Mouse (Mus musculus) brain, embryonic 14.5 days (tissue): Measurements from ENCODE around the gene Ftl1. TPM values are rescaled to one million over a fixed set of nuclear protein-coding genes. Genes with fewer than 3 reads are reported as not detected.
A peak's percentile ranks its signal among the peaks of the same experiment; 100 is the strongest.

Experiments
- DNase-seq: peaks from one replicate; pipeline ENCODE4 v3.0.0-alpha.2; 2011; ENCODE audit warnings: low read depth
- CTCF ChIP-seq: fragments of 200-500 bp; IDR thresholded peaks from 2 replicates; pipeline ENCODE4 v1.5.1; 2012; ENCODE audit warnings: inconsistent platforms, mild to moderate bottlenecking, moderate library complexity, borderline replicate concordance; ENCODE audit not compliant: insufficient read depth, insufficient read length; ENCODE audit errors: extremely low read depth
- POLR2A ChIP-seq: fragments of 200-500 bp; IDR thresholded peaks from 2 replicates; pipeline ENCODE4 v1.6.1; 2012; ENCODE audit warnings: mild to moderate bottlenecking, inconsistent platforms, borderline replicate concordance; ENCODE audit not compliant: poor library complexity, insufficient read depth, insufficient read length, severe bottlenecking; ENCODE audit errors: extremely low read depth
- polyA plus RNA-seq: library from polyadenylated mRNA; depleted of rRNA; stranded (reverse); fragments of >200 nt; gene quantifications from 2 replicates; pipeline ENCODE4 v1.2.3, GENCODE M21; 2012; rRNA removed

The Ftl1 gene
- polyA plus RNA-seq, result 2,346 and 2,481 TPM in 2 replicates

DNA sequence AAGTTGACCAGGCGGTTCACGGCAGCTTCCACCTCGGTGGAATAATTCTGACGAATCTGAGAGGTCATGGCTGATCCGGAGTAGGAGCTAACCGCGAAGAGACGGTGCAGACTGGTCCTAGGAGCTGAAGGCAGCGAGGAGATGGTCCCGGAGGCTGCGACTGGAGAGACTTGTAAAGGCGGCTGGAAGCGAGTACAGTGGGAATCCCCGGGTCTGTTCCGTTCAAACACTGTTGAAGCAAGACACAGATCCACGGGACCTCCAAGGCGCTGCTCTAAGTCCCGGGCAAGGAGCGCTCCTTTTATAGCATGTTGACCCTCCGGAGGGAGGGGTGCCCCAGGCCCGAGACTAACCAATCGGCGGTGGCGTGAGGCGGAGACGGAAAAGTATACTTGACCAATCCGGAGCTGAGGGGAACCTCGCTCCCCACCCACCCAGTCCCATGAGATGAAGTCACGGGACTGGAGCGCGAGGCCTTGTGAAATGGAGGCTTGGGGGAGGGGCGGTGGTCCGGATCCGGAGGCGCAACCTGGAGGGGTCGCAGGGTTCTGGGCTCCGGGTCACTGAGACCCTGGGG is at the start of gene Ftl1:
Ftl1 (minus strand) TSS at position 321 of the 577 bp plus-strand sequence.
- DNase-seq, result peak; percentile 100
- TF ChIP-seq POLR2A, result peak; percentile 75; the same call in 1 of the 2 replicates

GRCm38 (mm10) chr7:45509181-45509882 is 49.6 kb upstream of the Ftl1 start:
- TF ChIP-seq POLR2A, result no peak
- TF ChIP-seq CTCF, result no peak
- no peak for DNase-seq

DNA sequence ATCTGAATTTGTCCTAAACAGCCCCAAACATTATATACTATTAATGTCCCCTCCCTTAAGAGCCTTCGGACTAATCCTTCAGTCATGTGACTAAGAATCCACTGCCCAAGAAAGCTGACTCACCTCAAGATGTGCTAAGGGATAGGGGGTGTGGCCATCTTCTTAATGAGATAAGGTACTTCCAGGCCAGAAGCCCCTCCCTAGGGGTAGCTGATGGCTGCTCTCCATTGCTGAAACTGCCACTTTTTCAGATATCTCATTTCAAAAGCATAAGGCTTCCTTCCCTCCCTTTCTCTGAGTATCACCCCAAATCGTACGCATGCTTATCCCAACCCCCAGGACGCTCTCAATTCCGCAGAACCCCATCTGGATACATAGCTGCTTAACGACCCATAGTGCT is 48.9 kb upstream of the Ftl1 start:
- TF ChIP-seq CTCF (no peak), POLR2A (no peak)
- DNase-seq, result no peak

- DNase-seq, result no peak
- no peak for TF ChIP-seq POLR2A
- no peak for TF ChIP-seq CTCF
Observed at GRCm38 (mm10) chr7:45507583-45507982, 47.9 kb upstream of the Ftl1 start.

DNA sequence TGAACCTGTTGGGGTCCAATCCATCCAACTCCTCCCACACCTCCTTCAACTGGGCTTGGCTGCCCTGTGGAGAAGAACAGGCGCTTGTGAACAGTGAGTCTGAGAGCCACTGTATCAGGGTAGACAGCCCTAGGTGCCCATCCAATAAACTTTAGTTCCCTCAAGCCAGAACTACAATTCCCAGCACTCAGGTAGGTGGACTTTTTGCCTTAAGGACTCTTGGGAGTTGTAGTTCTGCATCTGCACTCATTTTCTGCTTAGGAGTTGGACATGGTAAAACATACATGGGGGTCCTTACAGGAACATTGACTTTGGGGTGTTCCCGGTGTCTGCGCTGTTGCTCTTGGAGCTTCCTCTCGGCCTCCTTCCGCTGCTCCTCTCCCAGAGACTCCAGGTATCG is 38.7 kb upstream of the Ftl1 start:
- no peak for DNase-seq
- TF ChIP-seq POLR2A, result no peak
- no peak for TF ChIP-seq CTCF

- no peak for TF ChIP-seq POLR2A
- TF ChIP-seq CTCF, result no peak
- DNase-seq, result no peak
Observed at GRCm38 (mm10) chr7:45494548-45494947, 34.9 kb upstream of the Ftl1 start.

GRCm38 (mm10) chr7:45492951-45493350 is 33.3 kb upstream of the Ftl1 start:
- no peak for DNase-seq
- TF ChIP-seq POLR2A, result no peak
- no peak for TF ChIP-seq CTCF

DNA sequence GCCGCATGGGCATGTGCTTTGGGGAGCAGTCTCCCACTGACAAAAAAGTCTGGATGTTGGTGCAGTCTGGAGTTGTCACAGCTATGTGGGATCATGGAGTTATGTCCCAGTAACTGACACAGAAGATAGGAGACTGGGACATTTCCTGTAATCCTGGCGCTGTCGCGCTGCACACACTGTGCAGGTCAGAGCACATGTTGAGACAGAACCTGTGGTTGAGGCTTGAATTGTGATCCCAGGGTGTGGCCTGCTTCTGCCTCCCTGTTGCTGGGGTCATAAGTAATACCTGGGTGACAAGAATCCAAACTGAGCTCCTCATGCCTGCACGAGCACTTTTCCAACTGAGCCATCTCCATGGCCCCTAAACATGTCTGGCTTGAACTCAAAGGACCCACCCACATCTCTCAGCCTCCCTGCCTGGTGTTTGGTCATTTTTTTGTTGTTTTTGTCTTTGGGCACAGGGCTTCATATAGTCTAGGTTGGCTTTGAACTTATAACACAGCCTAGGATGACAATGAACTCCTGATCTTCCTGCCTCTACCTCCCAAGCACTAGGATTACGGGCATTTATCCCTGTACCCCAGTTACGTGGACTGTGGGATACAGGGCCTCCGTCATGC is 32.7 kb upstream of the Ftl1 start:
- no peak for TF ChIP-seq CTCF
- no peak for TF ChIP-seq POLR2A
- DNase-seq, result no peak

- no peak for TF ChIP-seq POLR2A
- no peak for TF ChIP-seq CTCF
- no peak for DNase-seq
Observed at GRCm38 (mm10) chr7:45491264-45491663, 31.6 kb upstream of the Ftl1 start.

- DNase-seq, result peak; percentile 16
- TF ChIP-seq CTCF, result no peak
- no peak for TF ChIP-seq POLR2A
Observed at GRCm38 (mm10) chr7:45490822-45491221, 31.1 kb upstream of the Ftl1 start.

DNA sequence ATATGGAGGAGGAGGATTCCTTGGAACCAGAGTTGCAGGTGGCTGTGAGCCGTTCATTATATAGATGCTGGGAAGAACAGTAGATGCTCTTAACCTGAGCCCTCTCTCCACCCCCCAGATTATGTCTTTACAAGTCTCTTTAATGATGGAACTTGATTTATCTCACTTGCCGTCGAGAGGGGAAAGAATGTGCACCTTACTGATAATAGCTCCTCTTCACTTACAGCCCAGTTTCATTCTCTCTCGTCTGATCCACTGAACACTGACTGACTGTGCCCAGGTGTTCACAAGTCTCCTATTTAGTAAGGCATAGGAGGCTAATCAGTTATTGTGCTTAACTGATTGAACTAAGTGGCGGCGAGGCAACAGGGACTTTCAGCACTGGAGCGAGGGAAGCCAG is 29.9 kb upstream of the Ftl1 start:
- no peak for TF ChIP-seq POLR2A
- no peak for TF ChIP-seq CTCF
- DNase-seq, result no peak
